Mouse (Mus musculus) midbrain, embryonic 13.5 days (tissue): ENCODE measurements at regions not wholly inside any gene's neighbourhood (a gene's known extent, or its start where the extent isn't known, plus 50 kb on each side); places are given as distances from the start of the nearest gene placed in this dataset.

Source experiments
- ATAC-seq: fragments of 200-750 bp; cut with Nextera tagmentation; 2 replicates; pipeline ENCODE4 v1.8.0; 2017; ENCODE audit warnings: mild to moderate bottlenecking, moderate TSS enrichment, moderate library complexity
- H3K27ac ChIP-seq: fragments of 300-500 bp; sonication (generic); 2 replicates; pipeline ENCODE4 v1.5.1; 2015; ENCODE audit warnings: inconsistent platforms, mild to moderate bottlenecking, moderate library complexity
- H3K27me3 ChIP-seq: fragments of 300-500 bp; sonication (generic); 2 replicates; pipeline ENCODE4 v1.6.1; 2015; ENCODE audit warnings: mild to moderate bottlenecking, inconsistent platforms
- H3K36me3 ChIP-seq: fragments of 300-500 bp; sonication (generic); 2 replicates; pipeline ENCODE4 v1.6.1; 2015; ENCODE audit warnings: mild to moderate bottlenecking, inconsistent platforms
- H3K4me1 ChIP-seq: fragments of 300-500 bp; sonication (generic); replicated peaks from 2 replicates; pipeline ENCODE4 v1.6.1; 2015; ENCODE audit warnings: inconsistent platforms
- H3K4me2 ChIP-seq: fragments of 300-500 bp; sonication (generic); replicated peaks from 2 replicates; pipeline ENCODE4 v1.6.1; 2015; ENCODE audit warnings: moderate library complexity, mild to moderate bottlenecking, inconsistent platforms
- H3K4me3 ChIP-seq: fragments of 300-500 bp; sonication (generic); replicated peaks from 2 replicates; pipeline ENCODE4 v1.5.1; 2015; ENCODE audit warnings: mild to moderate bottlenecking, inconsistent platforms
- H3K9ac ChIP-seq: fragments of 300-500 bp; sonication (generic); replicated peaks from 2 replicates; pipeline ENCODE4 v1.6.1; 2015; ENCODE audit warnings: mild to moderate bottlenecking, inconsistent platforms
- H3K9me3 ChIP-seq: fragments of 300-500 bp; sonication (generic); 2 replicates; pipeline ENCODE4 v1.6.1; 2016; ENCODE audit warnings: mild to moderate bottlenecking, inconsistent platforms
- WGBS: fragments of 180-500 bp; shearing (Covaris S2); methylation state at CpG from one replicate; pipeline ENCODE4 v1.1.7; 2015; 5-methylcytosine and 5-hydroxymethylcytosine counted together

DNA sequence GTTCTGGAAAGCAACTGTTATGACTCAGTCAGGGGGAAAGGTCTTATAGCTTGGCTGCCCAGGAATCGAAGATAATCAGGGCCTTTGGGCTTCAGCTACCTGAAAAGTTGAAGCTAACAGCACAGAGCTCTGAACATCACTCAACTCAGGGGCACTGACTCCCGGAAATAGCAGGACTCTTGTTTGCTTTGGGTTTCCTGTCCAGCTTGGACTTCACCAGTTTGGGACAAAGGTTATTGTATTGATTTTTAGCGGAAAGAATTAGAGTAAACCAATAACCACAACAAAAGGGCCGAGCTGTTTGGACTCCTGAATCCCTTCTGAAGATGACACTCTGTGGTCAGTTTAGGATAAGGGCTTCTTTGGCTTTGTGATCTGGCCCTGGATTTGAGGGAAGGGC, 53.4 kb upstream of the Sall1 start:
- Histone ChIP-seq H3K27ac (no peak overlapping the region), H3K4me2 (no peak overlapping the region), H3K4me3 (no peak overlapping the region), H3K4me1 (no peaks in the 10 kb centered on the region), H3K9me3 (no peaks in the 10 kb centered on the region), H3K9ac (no peak overlapping the region), H3K36me3 (no peaks in the 10 kb centered on the region), H3K27me3 (no peaks in the 10 kb centered on the region)
- WGBS, result 86% methylated on average over 4 of the region's 4 CpGs
- no peak for ATAC-seq
